Comparison of ENCODE assay signal across 8 mouse cellular contexts in genomic region chr4:106281492-106282122, GRCm38 (mm10). TPM values are rescaled to one million over a fixed set of nuclear protein-coding genes. Genes with fewer than 3 reads are reported as not detected.
DNase-seq lines count a peak whose midpoint lies in the region; ATAC-seq and TF ChIP-seq lines count a peak whose summit lies in the region.

No protein-coding gene starts in this region.

- no peak overlapping the region for H3K4me2 ChIP-seq in hindbrain, postnatal 0 days (ENCODE audit: low read depth, low read length)
- H3K4me2 ChIP-seq in hindbrain, embryonic 13.5 days, result no peak overlapping the region
- peak overlapping the region; percentile 47 for H3K4me2 ChIP-seq in heart, embryonic 15.5 days

- H3K27me3 ChIP-seq in hindbrain, postnatal 0 days (ENCODE audit: insufficient read depth, low read length), result no peaks in the 10 kb centered on the region
- H3K27me3 ChIP-seq in hindbrain, embryonic 13.5 days, result no peaks in the 10 kb centered on the region
- no peaks in the 10 kb centered on the region for H3K27me3 ChIP-seq in heart, embryonic 15.5 days

- no peaks in the 10 kb centered on the region for H3K36me3 ChIP-seq in hindbrain, postnatal 0 days (ENCODE audit: insufficient read depth, low read length)
- H3K36me3 ChIP-seq in hindbrain, embryonic 13.5 days, result no peaks in the 10 kb centered on the region
- H3K36me3 ChIP-seq in heart, embryonic 15.5 days, result no peaks in the 10 kb centered on the region

- H3K27ac ChIP-seq in hindbrain, postnatal 0 days, result no peak overlapping the region
- no peak overlapping the region for H3K27ac ChIP-seq in hindbrain, embryonic 13.5 days
- H3K27ac ChIP-seq in heart, embryonic 15.5 days, result peak overlapping the region; percentile 83

- H3K4me3 ChIP-seq in hindbrain, postnatal 0 days (ENCODE audit: low read length), result no peak overlapping the region
- no peak overlapping the region for H3K4me3 ChIP-seq in hindbrain, embryonic 13.5 days
- peak overlapping the region; percentile 13; the same call in 1 of the 2 replicates for H3K4me3 ChIP-seq in heart, embryonic 15.5 days

- no peak for ATAC-seq in hindbrain, postnatal 0 days
- no peak for ATAC-seq in hindbrain, embryonic 13.5 days (ENCODE audit: low FRiP score)
- ATAC-seq in cerebellum, adult (ENCODE audit: insufficient number of reproducible peaks, low FRiP score, low TSS enrichment), result peak; percentile 85
- peak; percentile 79 for ATAC-seq in heart, embryonic 15.5 days (replicated peaks; ENCODE audit: insufficient number of reproducible peaks, insufficient read depth, low FRiP score, low read depth)

- DNase-seq in hindbrain, postnatal 0 days (ENCODE audit: low spot score), result peak; percentile 53
- DNase-seq in left cerebral cortex, adult 11 months (ENCODE audit: low spot score), result peak; percentile 25
- peak; percentile 46 for DNase-seq in lung, postnatal 25 days (ENCODE audit: low spot score)
- no peak for DNase-seq in Muller cell, postnatal 12 days (ENCODE audit: inconsistent ontology term)
- DNase-seq in adrenal gland, adult 2 months, result no peak

- H3K9ac ChIP-seq in hindbrain, postnatal 0 days (replicated peaks; ENCODE audit: low read length), result no peak overlapping the region
- no peak overlapping the region for H3K9ac ChIP-seq in hindbrain, embryonic 13.5 days
- no peak overlapping the region for H3K9ac ChIP-seq in heart, embryonic 15.5 days

- H3K4me1 ChIP-seq in hindbrain, postnatal 0 days (ENCODE audit: insufficient read depth, low read length), result no peaks in the 10 kb centered on the region
- H3K4me1 ChIP-seq in hindbrain, embryonic 13.5 days (replicated peaks), result no peaks in the 10 kb centered on the region
- peaks cover 25% of the 10 kb centered on the region for H3K4me1 ChIP-seq in heart, embryonic 15.5 days (replicated peaks)

- WGBS in hindbrain, postnatal 0 days, result 64% methylated on average over 8 of the region's 8 CpGs
- WGBS in hindbrain, embryonic 13.5 days, result 75% methylated on average over 8 of the region's 8 CpGs
- 30% methylated on average over 8 of the region's 8 CpGs for WGBS in heart, embryonic 15.5 days

- TF ChIP-seq CTCF in hindbrain, postnatal 0 days (IDR thresholded peaks at IDR 0.05; ENCODE audit: low read depth), result no peak

- H3K9me3 ChIP-seq in hindbrain, postnatal 0 days (ENCODE audit: low read length), result no peaks in the 10 kb centered on the region
- H3K9me3 ChIP-seq in hindbrain, embryonic 13.5 days, result no peaks in the 10 kb centered on the region
- no peaks in the 10 kb centered on the region for H3K9me3 ChIP-seq in heart, embryonic 15.5 days (replicated peaks)

RNA-seq across cellular contexts. Expression of gene Usp24, which starts 34.4 kb away (rescaled TPM):
- total RNA-seq in hindbrain, postnatal 0 days (2014; rRNA removed), result 28.8 and 39.2 TPM in 2 replicates
- 9.6 and 9.7 TPM in 2 replicates for polyA plus RNA-seq in hindbrain, postnatal 0 days (2015; fragmentation: Nextera tagmentation; extraction: Ambion mirVana)
- 6.9 and 7.1 TPM in 2 replicates for polyA plus RNA-seq in hindbrain, embryonic 13.5 days (2015; fragmentation: Nextera tagmentation; extraction: Ambion mirVana)
- 6.6 and 8.1 TPM in 2 replicates for polyA plus RNA-seq in heart, embryonic 15.5 days (2015; fragmentation: Nextera tagmentation; extraction: Ambion mirVana)
- 10 to 100 TPM; 32.9 to 34.0 TPM for total RNA-seq in adrenal gland, adult 2 months (2021)
- polyA plus RNA-seq in adrenal gland, adult 2 months (2012; rRNA removed), result 8.5 and 10.7 TPM in 2 replicates

Comparison
In these comparisons a context has a peak if more than half of its experiments do, and no peak if none do; other contexts are left out.
1. ATAC-seq: peak in cerebellum, adult (single experiment) and heart, embryonic 15.5 days (single experiment); none in hindbrain, postnatal 0 days (single experiment) and hindbrain, embryonic 13.5 days (single experiment).
2. DNase-seq: peak in hindbrain, postnatal 0 days (single experiment), left cerebral cortex, adult 11 months (single experiment) and lung, postnatal 25 days (single experiment); none in Muller cell, postnatal 12 days (single experiment) and adrenal gland, adult 2 months (single experiment).